Mouse (Mus musculus): Measurements from ENCODE around the gene Zdhhc19.

GRCm38 (mm10) chr16:32555588-32555987 is 59.5 kb downstream of the Zdhhc19 start:
- TF ChIP-seq CTCF (IDR thresholded peaks at IDR 0.05; ENCODE audit: borderline replicate concordance, control insufficient read depth, extremely low read depth, insufficient read depth, low read length, poor library complexity) (no peak), POLR2A (IDR thresholded peaks at IDR 0.05; ENCODE audit: control insufficient read depth, extremely low read depth, insufficient read depth, low read length, poor library complexity) (no peak)

Data from thymus, adult 2 months (tissue).